In the genomic region with DNA sequence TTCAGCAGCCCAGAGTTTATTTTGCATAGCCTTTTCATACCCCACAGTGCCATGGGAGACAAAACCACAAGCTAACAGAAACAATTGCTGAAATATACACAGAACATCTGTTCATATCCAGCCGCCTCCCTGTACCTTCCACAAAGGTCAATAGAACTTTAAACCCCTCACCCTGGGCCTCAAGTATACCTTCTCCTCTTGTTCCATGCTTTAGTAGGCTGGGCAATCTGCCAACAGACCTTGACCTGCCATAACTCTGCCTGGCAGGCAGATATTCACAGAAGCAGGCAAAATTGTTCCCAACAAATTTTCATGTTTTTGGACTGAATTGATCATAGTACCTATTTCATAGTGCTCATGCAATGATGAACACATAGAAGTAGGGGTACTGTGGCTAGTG, we compare ENCODE assay signal across 11 mouse cellular contexts.
DNase-seq lines count a peak whose midpoint lies in the region; ATAC-seq and TF ChIP-seq lines count a peak whose summit lies in the region.
"Had no signal": no experiment of that assay in that cellular context is flagged by ENCODE, and none has a peak within 500 bp of the region (broad histone marks: within the 10 kb centered on the region; RNA-seq: fewer than 3 reads in every experiment).

No protein-coding gene starts in this region.

- no peaks in the 10 kb centered on the region for H3K27me3 ChIP-seq in stomach, postnatal 0 days (ENCODE audit: control insufficient read depth, insufficient read depth, low read length)
- H3K27me3 ChIP-seq: forebrain, embryonic 13.5 days; limb, embryonic 13.5 days had no signal

- no peak overlapping the region for H3K4me3 ChIP-seq in lung, adult 2 months (replicated peaks; ENCODE audit: extremely low read depth, low read depth, low read length)
- no peak overlapping the region for H3K4me3 ChIP-seq in stomach, postnatal 0 days (ENCODE audit: low read depth, low read length)
- H3K4me3 ChIP-seq: embryonic facial prominence, embryonic 10.5 days; forebrain, embryonic 13.5 days; limb, embryonic 13.5 days had no signal

- TF ChIP-seq CTCF in lung, adult 2 months (IDR thresholded peaks at IDR 0.05; ENCODE audit: insufficient read depth, low read length): no peak
- TF ChIP-seq CTCF in stomach, postnatal 0 days (IDR thresholded peaks at IDR 0.05; ENCODE audit: low read depth): no peak

- H3K9ac ChIP-seq in stomach, postnatal 0 days (ENCODE audit: low read length): no peak overlapping the region
- H3K9ac ChIP-seq: forebrain, embryonic 13.5 days; limb, embryonic 13.5 days had no signal

- TF ChIP-seq POLR2A in lung, adult 2 months (IDR thresholded peaks at IDR 0.05; ENCODE audit: borderline replicate concordance, extremely low read depth, low read depth, low read length): no peak

- no peaks in the 10 kb centered on the region for H3K36me3 ChIP-seq in stomach, postnatal 0 days (ENCODE audit: control insufficient read depth, insufficient read depth, low read length)
- H3K36me3 ChIP-seq: embryonic facial prominence, embryonic 10.5 days; limb, embryonic 13.5 days had no signal

- ATAC-seq in stomach, postnatal 0 days (ENCODE audit: low FRiP score, low TSS enrichment): no peak
- ATAC-seq: forebrain, embryonic 13.5 days had no signal

- H3K4me2 ChIP-seq in stomach, postnatal 0 days (replicated peaks; ENCODE audit: low read depth): no peak overlapping the region
- H3K4me2 ChIP-seq: forebrain, embryonic 13.5 days; limb, embryonic 13.5 days had no signal

- H3K27ac ChIP-seq in stomach, postnatal 0 days (replicated peaks): no peak overlapping the region
- H3K27ac ChIP-seq: embryonic facial prominence, embryonic 10.5 days; forebrain, embryonic 13.5 days; limb, embryonic 13.5 days had no signal

- WGBS in lung, adult 2 months: 59% methylated on average over 1 of the region's 1 CpGs
- WGBS in stomach, postnatal 0 days: 38% methylated on average over 1 of the region's 1 CpGs

- TF ChIP-seq EP300 in stomach, postnatal 0 days (optimal IDR thresholded peaks at IDR 0.05): no peak

- no peaks in the 10 kb centered on the region for H3K9me3 ChIP-seq in stomach, postnatal 0 days (ENCODE audit: control insufficient read depth, low read length)
- H3K9me3 ChIP-seq: embryonic facial prominence, embryonic 10.5 days; forebrain, embryonic 13.5 days; limb, embryonic 13.5 days had no signal

- H3K4me1 ChIP-seq in lung, adult 2 months (ENCODE audit: control insufficient read depth, insufficient read depth, low read length): no peaks in the 10 kb centered on the region
- no peaks in the 10 kb centered on the region for H3K4me1 ChIP-seq in stomach, postnatal 0 days (replicated peaks; ENCODE audit: control insufficient read depth, insufficient read depth)
- H3K4me1 ChIP-seq: embryonic facial prominence, embryonic 10.5 days; forebrain, embryonic 13.5 days; limb, embryonic 13.5 days had no signal

- DNase-seq in cerebellum, adult 9-10 months: peak; percentile 1
- no peak for DNase-seq in cerebellum, postnatal 4 days (ENCODE audit: low spot score in 2 of 2)
- DNase-seq in lung, postnatal 10 days: peak; percentile 7
- DNase-seq in lung, adult 2 months: no peak
- DNase-seq in kidney, adult 9 months: peak; percentile 46
- DNase-seq in stomach, postnatal 0 days (ENCODE audit: low spot score): peak; percentile 16
- DNase-seq in spleen, postnatal 14 days (ENCODE audit: low spot score in 2 of 2): no peak
- no peak for DNase-seq in cerebellum, postnatal 36 days

Comparison
In these comparisons a context has a peak if more than half of its experiments do, and no peak if none do; other contexts are left out.
1. DNase-seq: peak in cerebellum, adult 9-10 months (single experiment), lung, postnatal 10 days (single experiment), kidney, adult 9 months (single experiment) and stomach, postnatal 0 days (single experiment); none in cerebellum, postnatal 4 days (0 of 2), lung, adult 2 months (single experiment), spleen, postnatal 14 days (0 of 2) and cerebellum, postnatal 36 days (0 of 2).